Mouse (Mus musculus): Measurements from ENCODE around the gene Kcng3.
A peak's percentile ranks its signal among the peaks of the same experiment; 100 is the strongest.

The Kcng3 gene

GRCm38 (mm10) chr17:83631783-83632652, at the start of gene Kcng3:
TSS of gene Kcng3 (minus strand) at chr17:83631895.
- DNase-seq (ENCODE audit: low read depth, low spot score): peak; percentile 58
- Histone ChIP-seq H3K27me3 (ENCODE audit: control insufficient read depth, insufficient read depth, low read length, poor library complexity, severe bottlenecking) (no peaks in the 10 kb centered on the region), H3K36me3 (ENCODE audit: control insufficient read depth, insufficient read depth, low read length, poor library complexity, severe bottlenecking) (no peaks in the 10 kb centered on the region)

GRCm38 (mm10) chr17:83677370-83677769, 45.7 kb upstream of the Kcng3 start:
- Histone ChIP-seq H3K36me3 (ENCODE audit: control insufficient read depth, insufficient read depth, low read length, poor library complexity, severe bottlenecking) (no peaks in the 10 kb centered on the region), H3K27me3 (ENCODE audit: control insufficient read depth, insufficient read depth, low read length, poor library complexity, severe bottlenecking) (no peaks in the 10 kb centered on the region)
- DNase-seq (ENCODE audit: low read depth, low spot score): no peak

DNA sequence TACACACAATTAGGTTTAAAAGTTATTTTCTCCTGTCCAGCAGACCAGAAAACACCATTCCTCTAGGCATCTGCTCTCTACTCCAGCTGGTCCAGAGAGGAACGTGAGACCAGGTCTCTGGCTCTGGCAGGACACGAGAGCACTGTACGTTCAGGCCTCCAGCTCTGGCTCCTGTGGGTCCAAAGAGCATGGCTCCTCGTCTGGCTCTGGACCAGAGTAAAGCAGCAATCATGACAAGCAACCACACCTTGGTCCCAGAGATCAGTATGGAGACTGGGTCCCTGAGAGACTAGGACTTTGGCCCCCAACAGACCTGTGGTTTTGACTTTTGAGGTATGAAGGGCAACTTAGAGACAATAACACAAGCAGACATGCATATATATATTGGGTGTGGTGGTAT, 41.0 kb upstream of the Kcng3 start:
- no peak for DNase-seq (ENCODE audit: low read depth, low spot score)
- H3K36me3 ChIP-seq (ENCODE audit: control insufficient read depth, insufficient read depth, low read length, poor library complexity, severe bottlenecking): no peaks in the 10 kb centered on the region
- H3K27me3 ChIP-seq (ENCODE audit: control insufficient read depth, insufficient read depth, low read length, poor library complexity, severe bottlenecking): no peaks in the 10 kb centered on the region

DNA sequence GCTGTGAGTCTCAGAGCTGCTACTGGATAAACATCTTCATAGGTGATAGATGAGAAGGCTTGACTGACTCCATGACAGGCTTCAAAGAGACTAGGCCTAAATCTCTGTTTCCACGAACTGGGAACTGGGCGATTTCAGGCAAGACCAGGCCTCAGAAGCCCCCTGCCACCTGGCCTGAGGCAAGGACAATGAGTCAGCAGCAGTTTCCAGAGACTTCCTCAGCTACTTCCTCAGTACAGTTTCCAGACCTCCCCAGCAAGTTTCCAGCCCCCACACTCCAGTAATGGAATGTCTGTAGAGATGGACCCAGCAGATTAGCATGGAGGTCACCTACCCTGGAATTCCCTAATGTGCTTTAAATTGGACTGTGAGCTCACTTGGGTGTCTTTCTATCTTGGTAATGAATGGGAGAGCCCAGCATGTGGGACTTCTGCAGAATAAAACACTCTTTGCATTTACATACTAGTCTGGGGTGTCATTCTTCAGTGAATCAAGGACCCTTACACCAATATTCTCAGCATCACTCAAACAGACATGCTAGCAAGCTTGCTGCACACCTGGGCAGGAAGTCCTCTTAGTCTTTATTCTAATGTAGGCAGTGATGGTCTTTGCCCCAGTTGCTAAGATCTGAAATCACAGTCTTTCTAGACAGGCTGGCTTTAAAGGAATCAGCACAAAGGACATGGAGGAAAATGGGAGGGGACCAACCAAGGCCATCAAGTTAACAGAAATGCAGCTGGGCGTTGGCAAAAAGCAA, 36.4 kb upstream of the Kcng3 start:
- no peak for DNase-seq (ENCODE audit: low read depth, low spot score)
- no peaks in the 10 kb centered on the region for H3K27me3 ChIP-seq (ENCODE audit: control insufficient read depth, insufficient read depth, low read length, poor library complexity, severe bottlenecking)
- no peaks in the 10 kb centered on the region for H3K36me3 ChIP-seq (ENCODE audit: control insufficient read depth, insufficient read depth, low read length, poor library complexity, severe bottlenecking)

DNA sequence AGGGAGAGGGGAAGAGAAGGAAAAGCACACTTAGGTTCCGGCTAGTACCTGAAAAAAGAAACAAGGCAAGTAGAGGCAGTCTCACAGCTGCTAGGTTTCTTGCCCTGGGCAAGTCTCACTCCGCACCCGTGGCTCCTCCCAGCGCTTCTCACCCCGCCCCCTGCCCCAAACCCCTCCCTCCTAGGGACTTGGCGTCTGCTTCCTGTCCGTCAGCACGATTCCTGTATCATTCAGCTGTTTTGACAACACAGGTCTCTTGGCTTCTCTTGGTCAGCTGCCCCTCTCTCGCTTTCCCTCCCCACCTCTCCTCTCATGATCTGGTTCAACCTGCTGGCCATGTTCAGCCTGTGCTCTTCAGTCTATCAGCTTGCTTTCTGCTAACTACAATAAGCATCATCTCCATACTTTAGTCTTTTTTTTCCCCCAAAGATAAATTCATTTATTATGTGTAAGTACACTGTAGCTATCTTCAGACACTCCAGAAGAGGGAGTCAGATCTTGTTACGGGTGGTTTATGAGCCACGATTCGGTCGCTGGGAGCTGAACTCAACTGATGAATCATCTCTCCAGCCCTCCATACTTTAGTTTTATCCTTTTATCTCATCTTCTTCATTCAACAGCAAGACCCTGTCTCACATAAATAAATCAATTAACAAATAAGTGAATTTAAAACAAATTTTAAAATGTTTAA, 35.0 kb upstream of the Kcng3 start:
- H3K36me3 ChIP-seq (ENCODE audit: control insufficient read depth, insufficient read depth, low read length, poor library complexity, severe bottlenecking): no peaks in the 10 kb centered on the region
- peak; percentile 19 for DNase-seq (ENCODE audit: low read depth, low spot score)
- H3K27me3 ChIP-seq (ENCODE audit: control insufficient read depth, insufficient read depth, low read length, poor library complexity, severe bottlenecking): no peaks in the 10 kb centered on the region

- no peak for DNase-seq (ENCODE audit: low read depth, low spot score)
- Histone ChIP-seq H3K36me3 (ENCODE audit: control insufficient read depth, insufficient read depth, low read length, poor library complexity, severe bottlenecking) (no peaks in the 10 kb centered on the region), H3K27me3 (ENCODE audit: control insufficient read depth, insufficient read depth, low read length, poor library complexity, severe bottlenecking) (no peaks in the 10 kb centered on the region)
Observed at GRCm38 (mm10) chr17:83664761-83665160, 33.1 kb upstream of the Kcng3 start.

DNA sequence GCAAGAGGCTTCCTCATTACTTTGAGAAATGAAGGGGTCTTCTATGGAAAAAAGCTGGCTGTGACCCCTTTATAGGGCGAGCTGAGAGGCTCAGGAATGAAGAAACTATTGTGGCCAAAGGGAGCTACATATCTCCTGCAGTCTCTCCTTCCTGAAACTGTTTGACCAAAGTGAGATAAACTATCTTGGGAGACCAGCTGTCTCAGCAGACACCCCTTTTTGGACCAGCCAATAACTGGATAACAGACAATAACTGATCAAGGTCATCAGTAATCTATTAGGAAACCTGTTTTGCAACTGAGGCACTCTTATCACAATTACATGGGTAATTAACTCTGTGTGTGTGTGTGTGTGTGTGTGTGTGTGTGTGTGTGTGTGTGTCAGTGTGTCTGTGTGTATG, 27.2 kb upstream of the Kcng3 start:
- Histone ChIP-seq H3K27me3 (ENCODE audit: control insufficient read depth, insufficient read depth, low read length, poor library complexity, severe bottlenecking) (no peaks in the 10 kb centered on the region), H3K36me3 (ENCODE audit: control insufficient read depth, insufficient read depth, low read length, poor library complexity, severe bottlenecking) (no peaks in the 10 kb centered on the region)
- no peak for DNase-seq (ENCODE audit: low read depth, low spot score)

DNA sequence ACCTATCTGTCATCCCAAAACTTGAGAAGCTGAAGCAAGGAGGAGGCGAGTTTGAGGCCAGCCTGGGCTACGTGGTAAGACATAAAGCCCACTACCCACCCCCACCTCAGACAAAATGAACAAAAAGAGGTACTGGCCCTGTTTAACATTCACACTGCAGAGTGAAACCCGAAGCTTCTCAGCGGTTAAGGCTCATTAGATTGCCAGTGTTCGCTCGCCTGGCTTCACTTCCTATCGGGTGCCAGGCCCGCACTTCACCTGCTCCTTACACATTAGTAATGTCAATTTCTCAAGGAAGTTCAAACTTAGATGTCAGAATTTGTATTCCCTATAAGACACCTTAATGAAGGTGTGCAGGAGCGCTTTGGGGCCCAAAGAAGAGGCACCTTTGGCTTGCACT, 25.7 kb upstream of the Kcng3 start:
- peak; percentile 46 for DNase-seq (ENCODE audit: low read depth, low spot score)
- Histone ChIP-seq H3K36me3 (ENCODE audit: control insufficient read depth, insufficient read depth, low read length, poor library complexity, severe bottlenecking) (no peaks in the 10 kb centered on the region), H3K27me3 (ENCODE audit: control insufficient read depth, insufficient read depth, low read length, poor library complexity, severe bottlenecking) (no peaks in the 10 kb centered on the region)

- H3K27me3 ChIP-seq (ENCODE audit: control insufficient read depth, insufficient read depth, low read length, poor library complexity, severe bottlenecking): no peaks in the 10 kb centered on the region
- no peaks in the 10 kb centered on the region for H3K36me3 ChIP-seq (ENCODE audit: control insufficient read depth, insufficient read depth, low read length, poor library complexity, severe bottlenecking)
- DNase-seq (ENCODE audit: low read depth, low spot score): no peak
Observed at GRCm38 (mm10) chr17:83655732-83656131, 24.0 kb upstream of the Kcng3 start.

- H3K27me3 ChIP-seq (ENCODE audit: control insufficient read depth, insufficient read depth, low read length, poor library complexity, severe bottlenecking): no peaks in the 10 kb centered on the region
- DNase-seq (ENCODE audit: low read depth, low spot score): peak; percentile 76
- H3K36me3 ChIP-seq (ENCODE audit: control insufficient read depth, insufficient read depth, low read length, poor library complexity, severe bottlenecking): no peaks in the 10 kb centered on the region
Observed at GRCm38 (mm10) chr17:83654651-83655136, 23.0 kb upstream of the Kcng3 start.

GRCm38 (mm10) chr17:83653635-83654034, 21.9 kb upstream of the Kcng3 start:
- DNase-seq (ENCODE audit: low read depth, low spot score): no peak
- no peaks in the 10 kb centered on the region for H3K27me3 ChIP-seq (ENCODE audit: control insufficient read depth, insufficient read depth, low read length, poor library complexity, severe bottlenecking)
- H3K36me3 ChIP-seq (ENCODE audit: control insufficient read depth, insufficient read depth, low read length, poor library complexity, severe bottlenecking): no peaks in the 10 kb centered on the region

DNA sequence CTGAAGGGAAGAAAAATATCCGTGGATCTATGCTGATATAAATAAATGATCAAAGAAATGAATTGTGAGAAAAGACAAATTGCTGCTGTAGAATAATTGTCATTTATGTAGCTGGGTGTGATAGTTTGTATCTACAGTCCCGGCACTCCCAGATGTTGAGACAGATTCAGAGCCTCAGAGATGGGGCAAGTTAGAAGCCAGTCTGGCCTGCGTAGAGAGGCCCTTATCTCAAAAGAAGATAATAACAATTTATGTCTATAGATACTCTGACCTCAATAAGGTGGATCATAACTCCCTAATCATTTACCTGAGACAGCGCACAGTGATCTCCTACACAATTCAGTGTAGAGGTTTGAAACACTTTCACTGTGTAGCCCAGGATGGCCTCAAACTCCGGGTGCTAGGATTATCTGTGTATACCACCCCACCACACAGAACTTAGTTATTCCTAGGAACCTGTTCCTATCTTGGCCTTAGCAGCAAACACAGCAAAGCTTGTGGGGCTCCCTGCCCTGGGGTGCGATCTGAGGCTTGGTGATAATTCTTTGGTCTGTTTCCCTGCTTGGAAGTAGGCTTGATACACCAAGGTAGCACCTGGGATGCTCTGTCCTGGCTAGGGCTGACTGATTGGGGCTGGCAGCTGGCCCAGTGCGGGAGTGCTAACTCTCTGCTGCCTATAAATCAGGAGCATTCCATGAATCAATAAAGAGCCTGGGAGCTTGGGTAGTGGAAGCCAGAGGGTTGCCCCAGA, 19.4 kb upstream of the Kcng3 start:
- DNase-seq (ENCODE audit: low read depth, low spot score): no peak
- Histone ChIP-seq H3K36me3 (ENCODE audit: control insufficient read depth, insufficient read depth, low read length, poor library complexity, severe bottlenecking) (no peaks in the 10 kb centered on the region), H3K27me3 (ENCODE audit: control insufficient read depth, insufficient read depth, low read length, poor library complexity, severe bottlenecking) (no peaks in the 10 kb centered on the region)

DNA sequence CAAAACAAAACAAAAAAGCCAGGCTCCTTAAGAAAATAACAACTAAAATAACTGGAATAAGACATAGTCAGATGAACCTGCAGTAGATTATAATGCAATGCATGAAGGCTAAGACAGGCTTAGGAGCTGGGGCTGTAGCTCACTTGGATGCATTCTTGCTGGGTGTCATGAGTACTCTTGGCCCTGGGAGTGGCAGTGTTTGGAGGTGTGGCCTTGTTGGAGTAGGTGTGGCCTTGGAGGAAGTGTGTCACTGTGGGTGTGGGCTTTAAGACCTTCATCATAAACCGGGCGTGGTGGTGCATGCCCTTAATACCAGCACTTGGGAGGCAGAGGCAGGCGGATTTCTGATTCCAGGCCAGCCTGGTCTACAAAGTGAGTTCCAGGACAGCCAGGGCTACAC, 18.3 kb upstream of the Kcng3 start:
- H3K36me3 ChIP-seq (ENCODE audit: control insufficient read depth, insufficient read depth, low read length, poor library complexity, severe bottlenecking): no peaks in the 10 kb centered on the region
- H3K27me3 ChIP-seq (ENCODE audit: control insufficient read depth, insufficient read depth, low read length, poor library complexity, severe bottlenecking): no peaks in the 10 kb centered on the region
- peak; percentile 26 for DNase-seq (ENCODE audit: low read depth, low spot score)

GRCm38 (mm10) chr17:83647413-83647812, 15.7 kb upstream of the Kcng3 start:
- no peak for DNase-seq (ENCODE audit: low read depth, low spot score)
- no peaks in the 10 kb centered on the region for H3K27me3 ChIP-seq (ENCODE audit: control insufficient read depth, insufficient read depth, low read length, poor library complexity, severe bottlenecking)
- H3K36me3 ChIP-seq (ENCODE audit: control insufficient read depth, insufficient read depth, low read length, poor library complexity, severe bottlenecking): no peaks in the 10 kb centered on the region

Measured in splenic B cell, adult 2 months (primary cell).